Mouse (Mus musculus) embryo, embryonic 11 days (tissue): Measurements from ENCODE around the gene Mrpl37.

Experiments
- DNase-seq: peaks from one replicate; pipeline ENCODE4 v3.0.0-alpha.2; 2015

Mrpl37 gene

GRCm38 (mm10) chr4:107015971-107016511 lies 50.6 kb downstream of the Mrpl37 start:
- peak; percentile 80 for DNase-seq

- DNase-seq = no peak
Measured at GRCm38 (mm10) chr4:107013817-107014260, 52.8 kb downstream of the Mrpl37 start.

GRCm38 (mm10) chr4:107013119-107013816 lies 53.4 kb downstream of the Mrpl37 start:
- DNase-seq = peak; percentile 23

GRCm38 (mm10) chr4:107012574-107012973 lies 54.1 kb downstream of the Mrpl37 start:
- no peak for DNase-seq

GRCm38 (mm10) chr4:107012005-107012478 lies 54.6 kb downstream of the Mrpl37 start:
- DNase-seq = no peak

GRCm38 (mm10) chr4:107011325-107012004 lies 55.2 kb downstream of the Mrpl37 start:
- no peak for DNase-seq

GRCm38 (mm10) chr4:107009548-107009947 lies 57.1 kb downstream of the Mrpl37 start:
- no peak for DNase-seq

GRCm38 (mm10) chr4:107008161-107008560 lies 58.5 kb downstream of the Mrpl37 start:
- DNase-seq = no peak

- DNase-seq = no peak
Measured at GRCm38 (mm10) chr4:107007359-107007758, 59.3 kb downstream of the Mrpl37 start.

GRCm38 (mm10) chr4:107006807-107007206 lies 59.9 kb downstream of the Mrpl37 start:
- DNase-seq = no peak

- DNase-seq = no peak
Measured at GRCm38 (mm10) chr4:107006229-107006628, 60.4 kb downstream of the Mrpl37 start.
